Mouse (Mus musculus): ENCODE results near the gene Rxfp2. TPM values are rescaled to one million over a fixed set of nuclear protein-coding genes. Genes with fewer than 3 reads are reported as not detected.

Rxfp2 gene
- polyA plus RNA-seq, 2 experiments from 2014 or later: not detected

DNA sequence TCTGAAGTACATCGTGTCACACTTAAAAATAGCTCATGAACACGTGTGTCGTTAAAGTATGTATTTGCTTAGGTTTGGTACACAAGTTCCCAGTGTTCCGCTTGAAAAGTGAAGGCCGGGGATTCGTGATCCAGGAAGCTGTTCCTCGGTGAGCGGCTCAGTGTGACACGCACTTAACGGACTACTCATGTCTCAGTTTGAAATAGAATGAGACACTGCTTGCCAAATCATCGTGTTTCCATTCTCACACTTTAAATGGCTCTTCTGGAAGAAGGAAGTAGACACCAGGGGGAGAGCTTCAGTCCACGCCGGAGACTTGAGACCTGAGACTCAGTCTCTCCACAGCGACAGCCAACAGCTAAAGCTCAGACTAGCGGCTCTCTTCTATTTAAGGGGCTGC lies 28.0 kb downstream of the Rxfp2 start:
- no peak for ATAC-seq

DNA sequence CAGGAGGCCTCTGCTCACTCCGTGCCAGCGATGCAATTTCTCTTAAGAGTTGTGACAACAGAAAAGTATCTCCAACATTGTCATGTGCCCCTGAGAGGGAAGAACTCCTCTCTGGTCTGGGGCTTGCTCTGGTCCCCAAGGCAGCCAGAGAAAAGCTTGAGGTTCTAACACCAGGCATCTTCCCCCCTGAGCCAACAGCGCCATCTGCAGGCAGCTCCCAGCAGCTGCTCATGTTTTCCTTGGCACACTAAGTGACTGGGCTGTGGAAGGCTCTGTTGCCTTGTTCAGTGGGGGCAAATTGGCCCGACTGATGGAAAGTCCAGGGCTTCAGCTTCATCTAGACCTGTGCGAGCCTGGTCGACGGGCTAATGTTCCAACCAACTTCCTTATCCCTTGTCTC lies 31.5 kb downstream of the Rxfp2 start:
- ATAC-seq: no peak

DNA sequence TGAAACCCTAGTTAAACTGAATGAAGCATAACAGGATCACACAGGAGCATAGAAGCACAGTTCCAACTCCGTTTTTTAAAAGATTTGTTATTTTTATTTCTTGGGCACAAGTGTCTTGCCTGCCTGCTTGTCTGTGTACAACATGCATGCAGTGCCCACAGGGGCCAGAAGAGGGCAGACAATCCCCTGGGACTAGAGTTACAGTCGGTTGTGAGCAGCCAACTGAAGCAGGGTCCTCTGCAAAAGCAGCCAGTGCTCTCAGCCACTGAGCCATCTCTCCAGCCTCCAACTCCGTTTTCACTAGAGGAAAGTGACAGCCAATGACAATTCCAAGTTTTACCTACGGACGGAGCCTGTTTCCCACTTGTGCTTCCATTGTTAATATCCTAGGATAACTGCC lies 33.4 kb downstream of the Rxfp2 start:
- no peak for ATAC-seq

DNA sequence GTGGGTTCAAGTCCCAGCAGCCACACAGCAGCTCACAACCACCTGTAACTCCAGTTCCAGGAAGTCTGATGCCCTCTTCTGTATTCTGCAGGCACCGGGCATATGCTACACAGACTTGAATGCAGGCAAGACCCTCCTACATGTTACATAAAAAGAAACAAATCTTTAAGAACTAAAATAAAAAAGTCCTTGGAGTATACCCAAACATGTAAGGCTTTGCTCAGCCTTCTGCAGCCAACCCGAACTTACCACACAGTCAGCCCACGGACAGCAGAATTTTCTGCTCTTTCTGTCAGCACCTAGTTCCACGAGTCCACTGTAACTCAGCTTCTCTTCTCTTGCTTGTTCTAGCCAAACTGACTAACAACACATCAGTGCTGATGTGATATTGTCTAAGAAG lies 34.8 kb downstream of the Rxfp2 start:
- ATAC-seq: no peak

DNA sequence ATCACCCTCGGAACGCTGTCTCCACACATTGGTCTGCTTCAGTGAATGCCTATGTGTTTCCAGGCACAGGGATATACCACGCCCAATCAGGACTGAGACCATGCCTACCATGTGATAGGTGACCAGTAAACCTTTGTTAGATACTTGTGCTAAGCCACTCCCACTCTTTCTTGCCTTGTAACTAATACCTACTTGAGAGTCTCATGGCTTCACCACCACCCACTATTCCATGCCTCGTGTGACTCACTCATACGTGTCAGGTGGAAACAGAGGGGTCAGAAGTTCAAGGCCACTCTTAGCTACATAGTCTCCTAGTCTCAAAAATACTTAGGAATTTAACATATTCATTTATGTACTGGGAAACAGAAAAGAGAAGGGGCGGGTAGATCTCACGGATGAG lies 35.5 kb downstream of the Rxfp2 start:
- ATAC-seq: no peak

DNA sequence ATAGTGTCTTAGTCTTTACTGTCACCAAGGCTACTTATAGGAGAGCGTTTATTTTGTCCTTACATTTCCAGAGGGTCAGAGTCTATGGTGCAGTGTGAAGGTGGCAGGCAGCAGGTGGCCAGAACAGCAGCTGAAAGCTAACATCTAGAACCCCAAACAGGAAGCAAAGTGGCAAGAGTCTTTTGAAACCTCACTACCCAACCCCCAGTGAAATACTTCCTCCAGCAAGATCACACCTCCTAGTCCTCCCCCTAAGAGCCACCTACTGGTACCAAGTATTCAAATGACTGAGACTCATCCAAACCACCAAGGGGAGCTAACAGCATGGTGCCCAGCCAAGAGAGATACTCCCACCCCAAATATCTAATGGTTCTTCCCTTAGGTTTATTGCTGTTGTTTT lies 36.8 kb downstream of the Rxfp2 start:
- no peak for ATAC-seq

DNA sequence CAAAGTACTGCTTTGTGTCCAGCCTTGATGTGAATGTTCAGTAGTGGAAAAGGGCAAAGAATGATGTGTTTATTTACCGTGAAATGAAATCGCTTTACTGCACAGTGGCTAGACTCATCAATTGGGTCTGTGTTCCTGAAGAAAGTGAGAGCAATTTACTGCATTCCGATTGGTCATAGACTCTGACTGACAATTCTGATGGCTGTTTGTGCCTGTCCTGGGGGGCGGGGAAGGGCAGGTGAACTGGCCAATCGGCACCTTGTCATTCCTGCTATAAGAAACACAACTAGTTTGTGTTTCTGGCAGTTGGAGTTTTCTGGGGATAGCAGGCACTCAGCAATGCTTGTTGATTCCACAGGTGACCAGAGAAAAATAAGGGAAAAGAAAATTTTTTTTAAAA lies 37.6 kb downstream of the Rxfp2 start:
- no peak for ATAC-seq

DNA sequence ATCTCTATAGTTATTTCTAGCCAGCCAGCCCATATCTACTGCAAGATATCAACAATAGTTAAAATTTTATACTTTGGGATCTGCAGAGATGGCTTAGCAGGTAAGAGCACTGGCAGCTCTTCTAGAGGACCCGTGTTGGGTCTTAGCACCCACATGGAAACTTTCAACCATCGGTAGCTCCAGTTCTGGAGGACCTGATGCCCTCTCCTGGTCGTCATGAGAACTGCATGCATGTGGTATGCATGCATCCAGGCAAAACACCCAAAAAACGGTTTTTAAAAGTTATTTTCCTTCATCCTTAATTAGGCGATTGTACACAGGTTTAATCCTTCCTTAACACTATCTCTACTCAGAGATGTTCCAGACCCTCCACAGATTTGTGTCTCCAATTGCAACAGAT lies 40.4 kb downstream of the Rxfp2 start:
- no peak for ATAC-seq

DNA sequence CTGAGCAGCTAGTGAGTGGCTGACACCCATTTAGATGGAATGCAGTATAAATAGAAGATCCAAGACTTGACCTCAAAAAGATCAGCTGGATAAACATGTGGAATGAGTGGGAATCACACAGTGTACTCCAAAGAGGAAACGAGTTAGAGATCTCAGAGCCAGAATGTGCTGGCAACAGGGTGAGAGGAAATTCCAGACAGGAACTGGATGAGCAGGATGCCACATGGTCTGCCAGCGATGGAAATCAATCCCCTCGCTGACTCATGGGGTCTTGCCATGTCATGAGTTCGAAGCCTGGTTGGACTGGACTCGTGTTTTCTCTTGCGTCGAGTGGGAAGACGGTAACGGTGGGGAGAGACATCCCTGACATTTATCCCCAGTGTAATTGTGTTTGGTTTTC lies 41.0 kb downstream of the Rxfp2 start:
- ATAC-seq: no peak

DNA sequence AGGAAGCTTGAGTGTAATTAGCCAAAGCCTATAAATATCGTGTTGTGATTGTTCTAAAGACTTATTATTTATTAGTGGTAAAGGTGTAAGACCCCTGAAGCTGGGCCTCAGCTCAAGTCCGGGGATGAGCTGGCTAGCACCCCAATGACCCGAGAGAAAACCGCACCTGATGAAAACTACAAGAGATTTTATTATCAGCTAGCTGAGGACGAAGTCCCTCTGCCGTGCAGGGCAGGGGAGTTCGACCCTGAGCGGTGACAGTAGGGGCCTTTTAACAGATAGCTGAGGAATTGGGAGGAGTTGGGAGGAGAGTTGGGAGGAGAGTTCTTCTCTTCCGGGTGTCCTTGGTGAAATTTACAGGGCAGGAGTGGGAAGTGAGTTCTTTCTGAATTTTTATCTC lies 42.6 kb downstream of the Rxfp2 start:
- no peak for ATAC-seq

DNA sequence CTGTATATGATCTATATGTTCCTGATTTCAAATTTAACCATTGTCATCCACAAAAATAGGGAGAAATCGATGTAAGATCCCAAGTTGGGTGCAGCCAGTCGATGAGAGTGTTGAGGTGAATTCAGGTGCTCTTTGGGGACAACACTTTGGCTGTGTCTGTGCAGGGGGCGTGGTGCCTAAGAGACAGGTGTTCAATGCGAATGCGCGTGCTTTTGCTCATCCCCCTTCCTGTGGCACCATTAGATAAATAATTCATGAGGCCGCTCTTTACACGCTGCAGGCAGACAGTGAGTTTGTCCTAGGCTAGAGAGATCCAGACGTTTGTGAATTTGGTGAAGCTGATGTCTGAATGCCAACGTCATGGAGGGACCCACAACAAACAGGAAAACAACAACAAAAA lies 45.8 kb downstream of the Rxfp2 start:
- no peak for ATAC-seq

DNA sequence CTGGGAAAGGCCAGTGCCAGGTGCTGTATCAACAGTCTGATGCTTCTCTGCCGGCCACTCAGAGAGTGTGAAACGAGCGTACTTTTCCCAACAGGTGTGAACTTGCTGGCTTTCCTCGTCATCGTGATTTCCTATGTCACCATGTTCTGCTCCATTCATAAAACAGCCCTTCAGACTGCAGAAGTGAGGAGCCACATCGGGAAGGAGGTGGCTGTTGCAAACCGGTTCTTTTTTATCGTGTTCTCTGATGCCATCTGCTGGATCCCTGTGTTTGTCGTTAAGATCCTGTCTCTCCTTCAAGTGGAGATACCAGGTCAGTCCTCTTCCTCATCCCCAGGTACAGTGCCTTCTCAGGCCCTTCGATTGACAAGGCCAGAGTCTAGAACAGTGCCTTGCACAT lies 51.6 kb downstream of the Rxfp2 start:
- no peak for ATAC-seq

DNA sequence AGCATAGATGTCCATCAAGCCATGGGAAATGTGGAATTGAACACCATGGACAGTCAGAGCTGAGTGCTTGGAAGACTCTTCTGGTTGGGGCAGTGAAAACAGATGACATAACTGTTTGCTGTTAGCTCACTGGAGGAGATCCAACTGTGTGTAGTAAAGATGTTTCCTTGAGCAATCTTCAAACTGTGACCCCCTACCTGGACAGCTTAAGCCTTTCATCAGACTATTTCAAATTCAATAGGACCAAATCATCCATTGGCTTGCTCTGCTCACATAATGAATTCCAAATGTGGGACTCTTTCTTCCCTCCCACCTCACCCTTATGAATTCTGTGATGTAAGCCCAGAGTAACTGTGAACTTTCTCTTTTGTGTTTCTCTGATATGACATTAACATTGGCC lies 53.3 kb downstream of the Rxfp2 start:
- no peak for ATAC-seq

DNA sequence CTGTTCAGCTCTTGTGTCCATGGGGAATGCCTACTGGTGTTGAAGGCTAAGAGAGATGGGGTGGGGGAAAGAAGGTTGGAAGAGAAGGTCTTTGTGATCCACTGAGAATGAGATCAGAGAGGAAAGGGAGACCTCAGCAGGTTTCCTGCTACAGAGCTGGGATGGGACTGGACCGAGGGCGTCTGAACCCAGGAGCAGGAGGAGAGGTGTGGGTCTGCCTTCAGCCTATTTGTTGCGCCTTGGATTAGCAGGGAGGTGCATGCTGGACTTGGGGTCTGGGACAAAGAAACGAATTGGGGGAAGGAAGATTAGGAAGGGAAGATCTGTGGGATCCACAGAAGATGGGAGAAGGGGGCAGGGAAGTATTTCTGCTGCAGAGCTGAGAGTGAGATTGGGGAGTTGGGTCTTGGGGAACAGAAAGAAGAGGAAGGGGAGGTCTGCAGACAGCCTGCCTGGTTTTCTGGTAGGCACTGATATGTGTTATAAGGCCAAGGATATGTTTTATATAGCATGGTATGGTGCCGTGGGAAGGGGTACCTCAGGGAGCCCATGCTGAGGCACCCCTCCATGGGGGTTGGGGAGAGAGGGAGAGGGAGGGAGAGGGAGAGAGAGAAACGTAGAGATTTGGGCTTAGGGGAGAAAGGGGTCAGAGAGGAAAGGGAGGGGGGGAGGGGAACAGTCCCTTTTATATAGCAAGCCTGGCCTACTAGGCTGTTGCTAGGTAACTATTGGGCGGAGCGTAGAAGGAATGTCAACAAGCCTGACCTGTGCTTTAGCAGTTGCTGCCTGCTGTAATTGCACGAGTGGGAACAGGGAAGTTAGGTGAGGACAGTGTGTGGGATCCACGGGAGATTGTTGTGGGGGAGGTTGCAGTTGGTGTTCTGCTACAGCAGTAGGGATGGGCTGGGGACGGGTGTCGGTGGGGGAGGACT lies 61.7 kb downstream of the Rxfp2 start:
- no peak for ATAC-seq

DNA sequence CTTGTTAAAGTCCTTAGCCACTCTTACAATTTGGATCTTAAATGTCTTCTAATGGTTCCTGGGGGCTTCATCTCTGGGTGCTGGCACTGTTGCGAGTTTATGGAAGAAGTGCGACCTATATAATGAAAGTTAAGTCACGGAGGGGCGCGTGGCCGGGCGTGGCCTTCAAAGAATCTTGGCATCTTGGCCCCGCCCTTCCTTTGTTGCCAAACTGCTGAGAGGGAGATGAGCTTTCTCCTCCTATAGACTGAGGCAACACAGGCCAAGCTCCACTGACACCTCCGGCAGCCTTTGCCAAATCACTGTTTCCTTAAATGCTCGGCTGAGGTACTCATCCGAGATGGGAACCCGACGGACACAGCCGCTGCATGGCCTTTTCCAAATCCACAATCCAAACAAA lies 64.2 kb downstream of the Rxfp2 start:
- no peak for ATAC-seq

DNA sequence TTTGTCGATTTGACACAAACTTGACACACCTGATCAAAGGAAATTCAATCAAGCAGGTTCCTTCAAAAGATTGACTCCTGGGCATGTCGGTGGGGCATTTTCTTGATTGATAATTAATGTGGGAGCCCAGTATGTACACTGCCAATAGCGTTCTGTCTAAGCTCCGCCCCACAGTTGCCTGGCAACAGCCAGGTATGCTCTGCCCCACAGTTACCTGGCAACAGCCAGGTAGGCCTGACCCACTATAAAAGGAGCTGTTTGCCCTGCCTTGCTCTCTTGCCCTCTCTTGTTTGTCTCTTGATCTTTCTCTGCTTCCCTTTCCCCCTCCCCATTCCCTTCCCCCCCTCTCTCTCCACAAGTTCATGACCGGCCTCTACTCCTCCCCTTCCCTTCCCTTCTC lies 64.7 kb downstream of the Rxfp2 start:
- ATAC-seq: no peak

DNA sequence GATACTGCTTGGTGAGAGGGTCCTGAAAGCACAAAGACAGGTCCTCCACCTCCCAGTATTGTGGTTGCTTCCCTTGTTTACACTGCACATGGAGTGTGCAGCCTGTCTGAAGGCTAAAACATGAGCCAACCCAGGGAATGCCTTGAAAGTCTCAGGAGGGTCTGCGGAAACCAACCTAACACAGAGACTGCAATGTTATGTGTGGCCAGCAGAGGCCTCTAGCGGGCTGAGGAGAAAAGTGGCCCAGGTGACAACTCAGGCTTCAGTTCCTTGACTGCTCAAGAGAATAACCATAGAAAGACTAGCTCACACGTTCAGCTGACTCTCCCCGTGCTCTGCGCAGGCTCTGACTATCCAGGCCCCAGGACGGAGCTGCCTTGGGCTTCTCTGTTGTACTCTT lies 79.1 kb downstream of the Rxfp2 start:
- ATAC-seq: peak; percentile 85

DNA sequence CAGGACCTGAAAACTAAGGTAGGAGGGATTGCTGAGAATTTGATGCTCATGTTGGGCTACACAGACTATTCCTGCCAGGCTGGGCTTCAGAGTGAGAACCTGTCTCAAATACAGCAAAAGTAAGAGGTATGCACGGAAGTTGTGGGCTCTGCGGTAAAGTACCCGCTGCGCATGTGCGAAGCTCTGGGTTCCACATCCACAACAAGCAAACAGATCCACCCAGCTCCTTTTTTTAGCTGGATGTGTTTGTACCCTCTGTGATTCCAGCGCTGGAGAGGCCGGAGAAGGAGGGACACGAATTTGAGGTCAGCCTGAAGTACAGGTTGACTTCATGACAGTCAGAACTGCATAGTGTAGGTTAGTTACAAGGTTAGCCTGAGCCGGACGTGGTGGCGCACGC lies 80.3 kb downstream of the Rxfp2 start:
- ATAC-seq: no peak

DNA sequence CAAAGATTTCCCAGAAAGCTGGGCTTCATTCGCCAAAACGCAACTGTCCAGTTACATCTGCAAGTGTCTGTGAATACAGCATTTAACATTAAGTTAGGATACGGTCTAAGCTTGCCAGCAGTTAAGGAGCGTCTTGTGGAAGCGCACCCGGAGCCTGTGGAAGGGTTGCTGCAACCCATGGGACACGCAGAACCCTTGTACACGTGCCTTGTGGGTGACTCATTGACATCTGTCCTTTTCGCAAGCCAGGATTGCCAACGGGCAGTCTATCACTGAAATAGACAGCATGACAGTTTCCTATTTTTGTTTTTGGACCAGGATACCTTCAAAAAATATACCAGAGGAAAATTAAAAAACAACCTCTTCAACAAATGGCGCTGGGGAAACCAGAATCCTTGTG lies 83.3 kb downstream of the Rxfp2 start:
- ATAC-seq: no peak

DNA sequence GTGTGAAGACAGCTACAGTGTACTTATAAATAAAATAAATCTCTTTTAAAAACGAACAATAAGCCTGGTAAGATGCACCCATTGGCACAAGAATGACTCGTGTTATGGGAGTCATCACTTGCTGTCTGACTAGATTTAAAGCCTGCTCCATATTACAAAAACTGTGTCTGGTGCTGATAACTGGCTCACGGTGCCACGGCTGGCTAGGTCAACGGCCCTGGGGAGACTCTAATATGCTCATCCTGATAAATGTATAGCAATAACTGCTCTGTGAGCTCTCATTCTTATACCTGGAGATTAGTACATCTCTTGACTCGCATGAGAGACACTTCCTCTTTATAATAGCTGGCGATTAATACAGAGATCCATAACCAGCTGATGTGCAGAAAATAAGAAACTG lies 87.9 kb downstream of the Rxfp2 start:
- no peak for ATAC-seq

DNA sequence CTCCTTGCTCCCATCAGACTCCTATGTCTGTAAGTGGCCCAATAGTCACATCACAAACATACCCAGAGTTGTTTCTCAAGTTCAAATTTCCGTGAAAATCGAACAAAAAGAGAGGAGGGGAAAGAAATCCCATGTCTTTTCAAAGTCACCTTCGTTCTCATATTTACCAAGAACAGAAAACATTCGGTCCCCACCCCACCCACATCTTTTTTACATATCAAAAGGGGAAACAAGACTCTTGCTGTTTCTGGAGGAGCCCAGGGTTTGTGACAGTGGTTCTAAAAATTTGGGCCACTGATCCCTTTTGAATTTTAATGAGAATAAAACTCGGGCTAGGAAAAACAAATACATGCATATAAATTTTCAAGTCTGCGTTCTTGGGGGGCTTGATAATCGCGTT lies 92.8 kb downstream of the Rxfp2 start:
- no peak for ATAC-seq

DNA sequence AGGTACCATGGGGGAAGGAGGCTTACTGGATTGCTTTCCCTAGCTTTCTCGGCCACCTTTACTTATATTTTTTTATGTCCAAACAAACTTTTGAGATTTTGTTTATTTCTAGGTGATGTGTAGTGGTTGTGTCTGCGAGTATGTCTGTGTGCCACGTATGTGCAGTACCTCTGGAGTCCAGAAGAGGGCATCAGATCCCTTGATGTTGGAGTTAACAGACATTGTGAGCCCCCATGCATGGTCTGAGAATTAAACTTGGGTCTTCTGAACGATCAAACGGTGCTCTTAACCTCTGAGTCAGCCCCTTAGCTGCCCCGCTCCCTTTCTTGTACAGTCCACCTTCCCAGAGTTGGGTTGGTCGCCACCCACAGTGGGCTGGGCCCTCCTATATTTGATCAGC lies 95.5 kb downstream of the Rxfp2 start:
- no peak for ATAC-seq

DNA sequence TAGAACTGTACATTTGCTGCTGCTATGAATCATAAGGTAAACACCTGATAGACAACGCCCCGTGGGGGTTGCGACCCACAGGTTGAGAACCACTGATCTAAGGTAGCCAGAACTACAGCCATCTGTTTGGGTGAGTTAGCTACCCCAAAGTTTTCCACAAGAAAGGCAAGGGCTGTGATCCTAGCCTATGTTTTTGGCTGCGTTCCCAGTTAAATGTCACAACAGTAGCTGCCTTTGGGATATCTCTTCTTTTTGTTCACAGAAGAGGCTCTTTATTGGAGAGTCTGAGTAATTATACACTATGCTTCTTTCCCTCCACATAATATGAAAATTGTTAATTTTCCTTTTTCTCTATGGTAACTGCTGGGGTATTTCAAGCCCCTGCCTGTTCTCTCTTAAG lies 96.3 kb downstream of the Rxfp2 start:
- no peak for ATAC-seq

DNA sequence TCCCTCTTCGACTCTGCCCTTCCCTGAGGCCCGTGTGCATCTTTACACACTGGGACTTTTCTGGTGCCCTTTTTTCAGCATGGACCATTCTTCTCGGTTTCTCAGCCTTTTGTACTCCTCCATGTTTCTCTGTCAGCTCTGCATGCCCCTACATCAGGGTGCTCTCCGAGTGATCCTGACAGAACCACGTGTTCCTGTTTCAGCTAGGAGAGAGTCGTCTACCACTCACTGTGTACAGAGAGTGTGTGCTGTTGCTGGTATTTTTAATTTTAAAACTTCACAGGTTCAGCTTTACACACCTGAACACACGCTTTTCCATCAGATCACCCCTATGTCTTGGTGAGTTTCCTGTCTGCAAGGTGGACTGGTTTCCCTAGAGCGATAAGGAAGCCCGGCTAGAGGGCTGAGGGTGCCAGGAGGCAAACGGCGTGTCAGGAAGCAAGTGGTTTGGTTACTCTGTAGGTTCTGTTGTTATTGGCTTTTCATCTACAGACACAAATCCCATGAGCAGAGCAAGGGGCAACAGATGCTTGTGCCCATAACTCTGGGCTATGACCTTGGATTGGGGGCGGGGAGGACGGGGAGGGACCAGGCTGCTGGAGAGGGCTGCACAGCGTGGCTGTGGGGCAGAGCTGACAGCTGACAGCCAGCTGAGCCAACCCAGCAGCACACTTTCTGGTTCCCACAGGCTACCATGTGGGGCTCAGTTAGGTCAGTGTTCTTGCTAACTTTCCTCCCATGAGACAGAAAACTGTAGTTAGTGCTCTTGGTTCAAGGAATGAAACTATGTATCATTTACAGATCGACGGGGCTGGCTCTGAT lies 97.0 kb downstream of the Rxfp2 start:
- ATAC-seq: no peak
